Mouse (Mus musculus) Patski (cell line): ENCODE measurements around the gene Usp43. TPM values are rescaled to one million over a fixed set of nuclear protein-coding genes. Genes with fewer than 3 reads are reported as not detected.
A peak's percentile ranks its signal among the peaks of the same experiment; 100 is the strongest.

Experiments
- ATAC-seq: fragments of 100-300 bp; one replicate; pipeline ENCODE4 v1.8.0; 2021
- CTCF ChIA-PET: fragments of 350-600 bp; sonication (Branson Sonifier 250); formaldehyde crosslinking; loops from one replicate; lab custom pipeline; 2022; ENCODE audit warnings: inconsistent platforms; lab: Charles Lee
- POLR2A ChIA-PET: fragments of 350-600 bp; sonication (Branson Sonifier 250); formaldehyde crosslinking; loops from one replicate; lab custom pipeline; 2022; ENCODE audit warnings: antibody characterized with exemption, inconsistent platforms; lab: Charles Lee
- DNase-seq: peaks from one replicate; pipeline ENCODE4 v3.0.0-alpha.2; 2011; ENCODE audit warnings: low read depth, low spot score
- H3K27me3 ChIP-seq: fragments of 371-371 bp; one replicate; pipeline ENCODE4 v1.5.1; 2021
- CTCF ChIP-seq: fragments of 100-300 bp; IDR thresholded peaks from one replicate; pipeline ENCODE4 v1.5.1; 2021
- in situ Hi-C: fragments of 300-500 bp; cut with MboI; formaldehyde crosslinking; loops from 3 replicates; pipeline ENCODE4 v1.11.1; 2018; ENCODE audit warnings: low pct_unique_long_range_greater_than_20kb, mixed read lengths
- polyA plus RNA-seq: library from polyadenylated mRNA; unstranded; gene quantifications from one replicate; pipeline ENCODE4 v1.2.3, GENCODE M21; 2021

Gene Usp43
- polyA plus RNA-seq, 1 experiment from 2014 or later: 6.6 TPM

DNA sequence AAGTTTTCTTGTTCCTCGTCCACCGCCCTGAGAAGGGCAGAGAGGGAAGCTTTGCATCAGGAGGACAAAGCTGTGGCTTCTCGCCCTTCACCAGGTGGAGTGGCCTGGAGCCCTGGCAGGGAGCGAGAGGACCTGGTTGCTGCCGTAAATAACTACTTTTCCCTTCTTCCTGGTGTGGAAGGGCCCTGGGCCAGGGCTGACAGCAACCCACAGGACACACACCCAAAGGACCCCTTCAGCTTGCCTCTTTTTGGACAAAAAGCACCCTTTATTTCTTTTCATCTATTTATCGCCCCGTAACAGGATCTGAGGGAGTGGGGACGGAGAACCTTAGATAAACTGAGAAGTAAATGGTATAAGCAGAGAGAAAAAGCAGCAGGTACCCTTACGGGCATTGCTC lies 63.4 kb downstream of the Usp43 start:
- no peaks in the 10 kb centered on the region for H3K27me3 ChIP-seq
- in situ Hi-C loops: loop anchor here (5.0 kb wide), 1 partner anchor 36 kb away; no protein-coding TSS in a partner anchor
- no peak for TF ChIP-seq CTCF
- DNase-seq: no peak
- POLR2A ChIA-PET: no interaction called here
- CTCF ChIA-PET: no interaction called here
- ATAC-seq: no peak

DNA sequence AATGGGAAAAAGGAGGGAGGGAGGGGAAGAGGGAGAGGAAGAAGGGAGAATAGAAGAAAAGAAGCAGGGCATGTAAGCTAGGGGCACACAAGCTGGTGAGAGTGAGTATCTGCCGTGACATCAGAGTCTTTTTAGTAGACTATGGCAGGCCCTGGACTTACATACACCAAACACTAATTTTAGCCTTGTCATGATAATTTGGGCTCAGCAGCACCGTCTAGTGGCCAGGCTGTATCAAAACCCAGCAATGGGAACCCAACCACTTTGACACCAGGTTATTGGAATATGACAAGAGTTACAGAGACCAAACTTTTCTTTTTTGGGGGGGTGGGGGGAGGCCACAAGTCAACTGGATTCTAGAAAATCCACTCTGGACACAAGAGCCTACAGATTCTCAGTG lies 66.9 kb downstream of the Usp43 start:
- POLR2A ChIA-PET: no interaction called here
- in situ Hi-C loops: loop anchor here (5.0 kb wide), 1 partner anchor 33 kb away; no protein-coding TSS in a partner anchor
- no peaks in the 10 kb centered on the region for H3K27me3 ChIP-seq
- TF ChIP-seq CTCF: peak; percentile 76
- ATAC-seq: peak; percentile 60
- DNase-seq: no peak
- CTCF ChIA-PET: interaction anchor here (0.7 to 2.1 kb wide), 8 partner anchors 9 to 68 kb away, joined by 3 to 7 read pairs (median 5); partner anchors contain the start of gene Usp43

DNA sequence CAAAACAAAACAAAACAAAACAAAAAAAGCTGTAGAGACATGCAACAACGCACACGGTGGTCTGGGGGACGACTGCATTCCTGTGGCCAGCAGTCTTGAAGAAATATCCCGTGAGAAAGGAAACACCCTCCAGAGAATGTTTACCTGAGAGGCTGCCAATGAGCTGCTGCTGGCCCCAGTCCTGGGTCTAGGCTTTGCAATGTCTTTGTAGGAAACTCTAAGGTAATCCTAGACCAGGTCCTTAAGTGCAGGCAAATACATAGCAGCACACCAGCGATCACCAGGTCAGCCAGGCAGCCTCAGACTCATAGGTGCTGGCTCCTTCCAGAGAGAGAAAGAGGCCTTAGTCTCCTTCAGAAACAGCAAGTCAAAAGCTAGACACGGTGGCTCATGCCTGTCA lies 68.0 kb downstream of the Usp43 start:
- ChIA-PET CTCF (interaction anchor here (1.4 to 2.1 kb wide), 7 partner anchors 9 to 69 kb away, joined by 3 to 7 read pairs (median 5); partner anchors contain the start of gene Usp43), POLR2A (no interaction called here)
- DNase-seq: no peak
- ATAC-seq: peak; percentile 47
- TF ChIP-seq CTCF: no peak
- no peaks in the 10 kb centered on the region for H3K27me3 ChIP-seq
- in situ Hi-C loops: no loop called here

DNA sequence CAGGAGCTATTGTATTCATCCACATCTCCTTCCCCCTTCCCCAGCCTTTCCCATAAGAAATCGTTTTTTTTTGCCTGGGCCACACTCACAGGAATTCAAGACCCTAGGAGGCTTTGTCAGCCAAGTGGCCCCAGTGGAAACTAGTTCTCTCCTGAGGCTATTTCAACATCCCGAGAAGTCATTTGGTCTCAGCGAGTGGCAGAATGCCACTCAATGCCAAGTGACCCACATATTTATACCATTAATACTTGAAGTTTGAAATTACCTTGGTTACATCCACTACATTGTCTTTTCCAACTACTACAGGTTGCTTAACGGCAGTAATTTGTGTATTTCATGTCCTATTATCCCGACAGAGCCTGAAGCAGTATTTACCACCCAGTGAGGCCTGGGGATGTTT lies 70.2 kb downstream of the Usp43 start:
- ATAC-seq (no peak), DNase-seq (no peak)
- in situ Hi-C loops: no loop called here
- ChIA-PET POLR2A (interaction anchor here (1.5 kb wide), 1 partner anchor 72 kb away, joined by 3 read pairs; no protein-coding TSS in a partner anchor), CTCF (interaction anchor here (2.8 kb wide), 1 partner anchor 14 kb away, joined by 6 read pairs; no protein-coding TSS in a partner anchor)
- no peak for TF ChIP-seq CTCF
- H3K27me3 ChIP-seq: no peaks in the 10 kb centered on the region

DNA sequence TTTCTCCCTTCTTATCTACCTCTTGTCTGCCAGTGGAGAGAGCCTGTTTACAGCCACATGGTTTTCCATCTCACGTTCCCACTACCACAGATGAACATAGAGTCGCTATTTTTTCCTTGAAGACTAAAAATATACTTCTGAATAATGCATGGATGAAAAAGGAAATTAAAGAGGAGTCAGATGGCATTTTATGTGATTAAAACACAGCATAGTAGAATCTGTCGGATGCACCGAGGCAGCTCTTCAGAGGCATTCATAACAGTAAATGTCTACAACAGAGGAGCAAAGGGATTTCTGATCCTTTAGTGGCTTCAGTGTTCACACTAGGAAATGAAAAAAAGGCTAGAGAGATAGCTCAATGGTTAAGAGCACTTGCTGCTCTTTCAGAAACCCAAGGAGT lies 76.8 kb downstream of the Usp43 start:
- in situ Hi-C loops: no loop called here
- ATAC-seq (no peak), DNase-seq (no peak)
- TF ChIP-seq CTCF: no peak
- CTCF ChIA-PET: interaction anchor here (0.9 to 1.8 kb wide), 3 partner anchors 8 to 18 kb away, joined by 3 to 7 read pairs (median 4); no protein-coding TSS in a partner anchor
- no peaks in the 10 kb centered on the region for H3K27me3 ChIP-seq
- POLR2A ChIA-PET: no interaction called here

DNA sequence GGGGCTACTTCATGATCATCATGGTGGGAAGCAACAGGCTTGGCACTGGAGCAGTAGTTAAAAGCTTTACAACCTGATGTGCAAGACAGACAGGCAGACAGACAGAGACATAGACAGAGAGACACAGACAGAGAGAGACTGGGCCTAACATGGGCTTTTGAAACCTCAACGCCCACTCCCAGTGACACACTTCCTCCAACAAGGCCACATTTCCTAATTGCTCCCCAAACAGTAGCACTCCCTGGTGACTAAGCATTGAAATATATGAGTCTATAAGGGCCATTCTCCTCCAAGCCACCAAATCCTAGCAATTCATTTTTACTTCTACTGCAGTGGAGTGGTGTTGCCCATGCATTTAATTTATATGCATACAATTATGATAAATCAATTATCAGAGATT lies 82.1 kb downstream of the Usp43 start:
- CTCF ChIA-PET: no interaction called here
- ATAC-seq (no peak), DNase-seq (no peak)
- POLR2A ChIA-PET: interaction anchor here (0.7 kb wide), 1 partner anchor 351 kb away, joined by 3 read pairs; no protein-coding TSS in a partner anchor
- H3K27me3 ChIP-seq: no peaks in the 10 kb centered on the region
- in situ Hi-C loops: no loop called here
- TF ChIP-seq CTCF: no peak

DNA sequence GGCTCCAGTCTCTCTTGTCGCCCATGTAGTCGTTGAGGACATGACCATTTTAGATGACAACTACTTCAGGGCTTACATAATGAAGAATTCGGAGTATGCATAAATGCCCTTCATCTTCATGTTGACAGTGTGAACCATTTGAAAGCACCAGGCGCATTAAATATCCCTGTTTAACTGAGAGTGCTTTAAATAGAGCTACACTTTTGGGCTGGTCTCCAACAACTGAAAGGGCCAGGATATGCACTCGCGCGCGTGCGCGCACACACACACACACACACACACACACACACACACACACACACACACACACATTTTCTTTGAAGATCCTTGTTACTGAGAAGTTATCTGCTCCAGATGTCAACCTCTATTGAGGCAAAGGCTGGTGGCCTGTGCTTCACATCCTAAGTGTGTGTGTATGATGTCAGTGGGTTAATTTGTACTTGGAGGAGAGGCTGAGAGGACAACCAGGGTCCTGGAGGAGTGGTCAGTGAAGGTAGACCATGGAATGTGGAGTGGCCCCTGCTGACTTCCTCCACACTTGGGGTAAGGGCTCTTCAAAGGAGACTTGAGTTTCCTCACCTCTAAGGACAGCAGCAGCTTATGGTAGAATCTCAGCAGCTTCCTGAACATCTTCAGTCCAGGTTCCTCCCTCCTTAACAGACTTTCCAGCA lies 86.4 kb downstream of the Usp43 start:
- in situ Hi-C loops: no loop called here
- CTCF ChIA-PET: no interaction called here
- no peaks in the 10 kb centered on the region for H3K27me3 ChIP-seq
- POLR2A ChIA-PET: no interaction called here
- DNase-seq (no peak), ATAC-seq (no peak)
- TF ChIP-seq CTCF: no peak

DNA sequence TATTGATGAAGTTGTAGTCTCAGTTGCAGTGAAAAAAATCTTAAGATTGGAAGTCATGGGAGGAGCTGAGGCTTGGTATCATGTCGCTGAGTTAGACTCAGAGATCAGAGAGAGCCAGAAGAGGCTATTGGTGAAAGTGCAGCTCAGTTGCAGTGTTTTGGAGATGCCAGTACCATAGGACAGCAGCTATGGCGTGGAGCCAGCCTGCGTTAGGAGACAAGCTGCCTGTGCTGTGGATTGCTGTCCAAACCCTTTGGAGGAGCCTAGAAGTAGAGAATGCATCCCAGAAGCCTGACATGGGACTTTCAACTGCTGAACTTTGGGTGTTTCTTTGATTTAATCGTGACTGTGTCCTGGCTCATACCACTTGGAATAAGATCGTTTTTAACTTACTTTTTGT lies 90.1 kb downstream of the Usp43 start:
- ChIA-PET CTCF (no interaction called here), POLR2A (no interaction called here)
- no peak for TF ChIP-seq CTCF
- ATAC-seq: no peak
- in situ Hi-C loops: no loop called here
- H3K27me3 ChIP-seq: no peaks in the 10 kb centered on the region
- DNase-seq: no peak

DNA sequence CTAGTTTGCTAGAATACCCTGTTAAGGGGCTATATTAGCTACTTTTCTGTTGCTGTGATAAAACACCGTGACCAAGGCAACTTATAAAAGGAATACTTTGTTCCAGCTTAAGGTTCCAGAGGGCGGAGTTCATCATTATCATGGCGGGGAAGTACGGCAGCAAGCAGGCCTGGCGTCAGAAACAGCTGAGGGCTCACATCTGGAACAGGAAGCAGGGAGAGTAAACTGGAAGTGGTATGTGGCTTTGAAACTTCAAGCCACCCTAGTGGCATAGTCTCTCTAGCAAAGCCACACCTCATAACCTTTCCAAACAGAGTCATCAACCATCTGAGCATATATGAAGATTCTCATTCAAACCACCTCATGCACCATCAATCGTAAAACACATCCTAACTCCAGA lies 92.4 kb downstream of the Usp43 start:
- H3K27me3 ChIP-seq: no peaks in the 10 kb centered on the region
- ATAC-seq (no peak), DNase-seq (no peak)
- TF ChIP-seq CTCF: no peak
- in situ Hi-C loops: no loop called here
- POLR2A ChIA-PET: no interaction called here
- CTCF ChIA-PET: no interaction called here

DNA sequence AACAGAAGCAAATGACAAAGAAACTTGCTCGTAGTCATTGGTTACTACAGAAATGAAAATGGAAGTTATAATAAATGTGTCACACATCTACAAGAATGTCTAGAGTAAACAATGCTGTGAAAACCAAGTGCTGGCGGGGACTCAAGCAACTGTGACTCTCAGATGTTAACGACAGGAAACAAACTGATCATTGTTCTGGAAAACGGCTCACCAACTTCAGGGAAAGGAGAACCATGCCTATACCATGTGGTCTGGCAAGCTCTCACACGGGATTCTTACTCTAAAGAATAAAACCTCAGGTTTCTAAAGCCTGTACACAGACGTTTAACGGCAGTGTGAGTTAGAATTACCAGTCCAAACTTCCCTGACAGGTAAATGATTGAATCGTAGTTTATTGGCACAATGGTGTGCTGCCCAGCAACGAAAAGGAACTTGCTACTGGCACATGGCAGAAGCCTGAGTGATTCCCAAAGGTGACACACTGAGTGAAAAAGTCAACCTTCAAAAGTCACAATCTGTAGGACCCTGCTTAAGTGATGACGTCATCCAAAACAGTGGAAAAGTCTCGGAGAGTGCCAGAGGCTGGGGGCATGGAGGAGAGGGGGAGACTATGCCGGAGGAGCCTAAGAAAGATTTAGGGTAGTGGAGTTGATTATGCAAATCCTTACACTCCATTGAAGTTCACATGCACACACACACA lies 93.4 kb downstream of the Usp43 start:
- ChIA-PET CTCF (interaction anchor here (1.0 to 2.3 kb wide), 5 partner anchors 9 to 25 kb away, joined by 3 to 6 read pairs (median 5); no protein-coding TSS in a partner anchor), POLR2A (interaction anchor here (0.6 kb wide), 1 partner anchor 100 kb away, joined by 3 read pairs; no protein-coding TSS in a partner anchor)
- no peaks in the 10 kb centered on the region for H3K27me3 ChIP-seq
- in situ Hi-C loops: no loop called here
- TF ChIP-seq CTCF: no peak
- ATAC-seq: no peak
- DNase-seq: no peak
